Mouse (Mus musculus): Measurements from ENCODE around the gene Egfl7.

The Egfl7 gene

DNA sequence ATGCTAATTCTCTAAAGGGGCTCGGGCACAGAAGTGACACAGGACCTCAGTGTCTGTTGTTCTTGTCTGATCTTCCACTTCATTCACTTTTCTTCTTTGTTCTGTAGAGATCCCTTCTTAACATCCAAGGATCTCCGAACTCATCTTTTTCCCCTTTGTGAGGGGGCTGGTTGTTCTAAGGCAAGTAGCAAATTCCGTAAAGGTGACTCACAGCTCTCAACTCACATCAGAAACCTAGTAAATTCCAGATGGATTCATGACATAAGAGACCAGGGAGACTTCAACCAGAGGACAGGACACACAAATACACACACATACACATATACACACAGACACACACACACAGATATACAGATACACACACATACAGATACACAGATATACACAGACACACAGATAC is 30.7 kb downstream of the Egfl7 start:
- no peak for DNase-seq (ENCODE audit: low read depth in 1 of 2, low spot score in 2 of 2)

DNA sequence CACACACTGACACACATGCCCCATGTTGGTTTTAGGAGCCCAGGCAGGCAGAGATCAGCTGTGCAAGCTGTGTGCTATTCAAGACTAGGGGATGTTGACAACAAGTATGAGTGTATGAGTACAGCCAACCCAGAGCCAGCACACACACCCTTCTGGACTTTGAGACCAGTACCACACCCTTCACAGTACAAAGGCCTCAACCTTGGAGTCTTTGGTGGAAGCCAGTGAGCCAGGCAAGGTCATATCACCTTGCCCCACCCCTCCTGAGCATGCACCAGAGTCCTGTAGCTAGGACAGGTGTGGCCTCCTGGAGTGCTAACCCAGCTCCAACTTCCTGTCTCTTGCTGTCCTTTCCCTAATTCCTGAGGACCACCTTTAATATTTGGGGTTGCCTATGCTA is 31.2 kb downstream of the Egfl7 start:
- DNase-seq (ENCODE audit: low read depth in 1 of 2, low spot score in 2 of 2) = no peak

DNA sequence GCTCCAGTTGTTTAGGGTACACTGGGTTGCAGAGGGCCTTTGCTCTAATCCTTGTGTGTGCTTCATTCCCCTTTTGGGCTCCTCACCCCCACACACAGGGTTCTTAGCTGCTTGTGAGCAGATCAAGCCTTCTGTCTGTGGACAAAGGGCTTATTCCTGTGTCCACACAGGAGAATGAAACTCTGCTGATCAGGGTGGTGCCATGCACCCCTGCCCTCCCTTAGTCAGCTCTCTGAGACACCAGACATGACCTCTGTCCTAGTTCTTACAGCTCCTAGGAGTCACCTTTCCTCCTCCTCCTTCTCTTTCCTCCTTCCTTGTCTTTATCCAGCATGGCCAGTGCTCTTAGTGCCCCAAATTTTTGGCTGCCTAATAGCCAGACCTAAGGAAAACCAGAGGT is 32.1 kb downstream of the Egfl7 start:
- DNase-seq (ENCODE audit: low read depth in 1 of 2, low spot score in 2 of 2) = no peak

DNA sequence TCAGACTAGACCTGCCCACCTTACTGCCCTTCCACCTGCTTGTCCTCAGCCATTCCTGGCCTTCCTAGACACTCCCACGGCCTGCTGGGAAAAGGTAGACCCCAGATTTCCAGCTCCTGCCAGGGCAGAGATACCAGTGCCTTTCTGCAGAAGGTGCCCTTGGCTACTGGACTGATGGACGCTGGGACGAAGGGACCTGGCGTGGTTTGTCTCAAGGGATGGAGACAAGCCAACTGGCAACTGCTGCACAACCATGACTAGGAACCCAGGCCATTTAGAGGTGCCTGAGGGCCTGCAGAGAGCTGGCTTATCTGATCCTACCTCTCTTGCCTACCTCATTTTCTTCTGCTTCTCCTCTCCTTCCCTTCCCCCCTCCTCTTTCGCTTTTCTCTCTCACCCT is 35.1 kb downstream of the Egfl7 start:
- DNase-seq (ENCODE audit: low read depth in 1 of 2, low spot score in 2 of 2) = no peak

DNA sequence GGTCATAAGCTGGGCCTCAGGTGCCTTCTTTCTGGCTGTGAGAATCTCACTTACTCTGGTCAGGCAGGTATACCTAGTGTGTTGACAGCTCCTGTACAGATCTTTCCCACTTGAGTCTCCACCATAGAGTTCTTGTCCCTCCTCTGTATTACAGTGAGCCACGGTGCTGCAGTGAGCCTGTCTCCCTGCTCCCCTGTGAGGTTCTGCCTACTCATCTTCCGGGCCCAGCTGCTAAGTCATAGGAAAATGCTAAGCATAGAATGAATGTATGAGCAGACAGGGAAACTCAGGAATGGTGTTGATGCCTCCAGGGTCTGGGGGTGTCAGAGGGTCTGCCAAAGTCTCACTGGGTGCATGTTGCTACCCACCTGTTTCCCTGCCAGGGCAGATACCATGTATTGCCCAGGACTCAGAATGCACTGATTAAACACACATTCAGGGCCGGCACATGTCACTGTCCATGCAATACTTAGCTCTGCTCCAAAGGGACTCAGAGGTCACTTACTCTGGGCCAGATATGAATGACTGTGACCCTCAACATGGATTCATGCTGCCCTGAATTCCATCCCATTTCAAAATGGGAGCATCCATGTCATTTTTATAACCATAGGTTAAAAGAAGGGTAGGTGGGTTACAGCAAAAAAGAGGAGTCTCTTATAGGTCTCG is 35.8 kb downstream of the Egfl7 start:
- no peak for DNase-seq (ENCODE audit: low read depth in 1 of 2, low spot score in 2 of 2)

DNA sequence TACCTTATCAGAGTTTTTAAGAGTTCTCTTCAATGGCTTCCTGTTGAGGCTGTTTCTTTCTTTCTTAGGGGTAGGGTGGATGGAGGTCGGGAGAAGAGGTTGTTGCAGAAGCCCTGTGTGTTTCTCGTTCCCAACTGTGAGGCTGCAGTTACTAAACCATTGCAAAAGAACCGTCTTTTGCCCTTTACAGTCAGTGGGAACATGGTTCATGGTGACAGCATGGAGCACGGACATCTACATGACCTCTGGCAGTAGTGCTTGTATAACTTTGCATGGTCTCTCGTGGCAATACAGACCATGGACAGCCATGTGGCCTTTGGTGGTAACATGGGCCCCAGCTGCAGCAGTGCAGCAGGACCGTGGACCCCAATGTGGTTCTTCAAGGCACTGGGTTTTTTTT is 37.5 kb downstream of the Egfl7 start:
- no peak for DNase-seq (ENCODE audit: low read depth in 1 of 2, low spot score in 2 of 2)

DNA sequence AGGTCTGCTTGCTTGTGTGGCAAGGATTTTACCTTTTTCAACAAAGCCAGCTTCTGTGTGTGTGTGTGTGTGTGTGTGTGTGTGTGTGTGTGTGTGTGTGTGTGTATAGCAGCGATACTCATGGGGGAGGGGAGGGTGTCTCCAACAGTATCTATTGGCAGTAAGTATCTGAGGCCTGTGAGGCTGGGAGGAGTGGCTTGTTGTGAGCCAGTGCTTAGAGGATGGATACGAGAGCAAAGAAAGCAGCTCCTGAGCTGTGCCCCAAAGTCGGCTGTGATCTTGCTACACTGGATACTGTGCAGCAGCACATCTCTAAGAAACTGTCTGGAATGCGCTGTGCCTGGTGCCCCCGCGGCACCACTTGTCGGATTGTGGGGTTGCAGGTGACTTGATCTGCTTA is 38.1 kb downstream of the Egfl7 start:
- no peak for DNase-seq (ENCODE audit: low read depth in 1 of 2, low spot score in 2 of 2)

DNA sequence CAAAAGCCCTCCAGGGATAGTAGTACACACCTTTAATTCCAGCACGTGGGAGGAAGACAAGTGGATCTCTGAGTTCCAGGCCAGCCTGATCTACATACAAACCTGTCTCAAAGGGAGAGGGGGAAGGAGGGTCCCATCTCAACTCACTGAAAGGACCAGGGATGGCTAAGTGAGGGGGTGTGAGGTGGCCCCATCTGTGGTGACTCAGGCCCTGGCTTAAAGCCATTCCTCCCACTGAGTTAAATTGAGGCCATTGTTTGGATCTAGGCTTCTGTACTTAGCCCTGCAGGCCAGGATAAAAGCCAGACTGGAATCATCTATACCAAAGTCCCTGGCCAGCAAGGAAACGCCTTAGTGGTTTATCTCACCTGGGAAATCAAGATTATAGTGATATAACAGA is 41.4 kb downstream of the Egfl7 start:
- DNase-seq (ENCODE audit: low read depth in 1 of 2, low spot score in 2 of 2) = no peak

DNA sequence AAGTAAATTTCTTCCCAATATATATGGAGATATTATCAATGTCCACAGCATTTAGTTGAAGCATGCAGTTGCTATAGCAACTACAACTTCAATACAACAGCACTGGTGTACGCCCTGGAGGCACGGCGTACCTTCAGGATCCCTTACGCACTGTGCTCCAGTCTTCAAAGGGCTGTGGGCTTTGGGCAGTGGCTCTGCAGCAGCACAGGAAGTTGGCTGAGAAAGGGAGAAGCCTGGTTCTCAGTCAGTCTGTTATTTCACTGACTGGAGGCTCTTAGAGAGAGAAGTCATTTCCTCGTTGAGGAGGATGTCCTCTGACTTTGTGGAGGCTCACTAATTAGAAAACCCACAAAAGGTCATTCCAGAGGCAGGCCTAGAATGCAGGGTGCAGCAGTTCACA is 43.2 kb downstream of the Egfl7 start:
- DNase-seq (ENCODE audit: low read depth in 1 of 2, low spot score in 2 of 2) = no peak

DNA sequence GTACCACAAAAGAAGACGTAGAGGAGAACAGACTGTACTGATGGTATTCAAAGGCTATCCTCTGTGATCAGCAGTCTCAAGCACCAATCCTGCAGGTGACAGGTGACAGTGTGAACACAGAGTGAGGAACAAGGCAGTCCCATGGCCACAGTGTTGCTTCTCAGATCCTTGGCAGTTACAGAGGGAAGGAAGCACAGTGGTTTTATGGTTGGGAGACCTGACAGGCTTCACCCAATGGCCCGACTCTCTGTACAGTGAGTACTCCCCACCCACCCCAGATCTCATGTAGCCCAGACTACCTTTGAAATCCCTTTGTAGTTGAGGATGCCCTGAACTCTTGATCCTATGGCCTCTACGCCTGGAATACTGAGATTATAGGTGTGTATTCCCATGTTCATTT is 45.6 kb downstream of the Egfl7 start:
- DNase-seq (ENCODE audit: low read depth in 1 of 2, low spot score in 2 of 2) = no peak

DNA sequence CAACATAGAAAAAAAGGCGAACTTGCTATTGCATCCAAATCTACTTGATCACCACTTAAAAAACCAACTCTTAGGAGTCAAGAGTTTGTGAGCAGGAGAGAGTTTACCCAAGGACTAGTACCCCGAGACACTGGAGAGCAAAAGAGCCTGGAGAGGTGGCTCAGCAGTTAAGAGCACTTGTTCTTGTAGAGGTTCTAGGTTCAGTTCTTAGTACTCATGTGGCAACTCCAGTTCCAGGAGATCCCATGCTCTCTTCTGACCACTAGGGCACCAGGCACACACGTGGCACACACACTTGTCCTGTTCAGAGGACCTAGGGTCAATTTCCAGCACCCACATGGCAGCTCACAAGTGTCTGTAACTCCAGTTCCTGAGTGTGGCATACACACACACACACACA is 46.3 kb downstream of the Egfl7 start:
- no peak for DNase-seq (ENCODE audit: low read depth in 1 of 2, low spot score in 2 of 2)

DNA sequence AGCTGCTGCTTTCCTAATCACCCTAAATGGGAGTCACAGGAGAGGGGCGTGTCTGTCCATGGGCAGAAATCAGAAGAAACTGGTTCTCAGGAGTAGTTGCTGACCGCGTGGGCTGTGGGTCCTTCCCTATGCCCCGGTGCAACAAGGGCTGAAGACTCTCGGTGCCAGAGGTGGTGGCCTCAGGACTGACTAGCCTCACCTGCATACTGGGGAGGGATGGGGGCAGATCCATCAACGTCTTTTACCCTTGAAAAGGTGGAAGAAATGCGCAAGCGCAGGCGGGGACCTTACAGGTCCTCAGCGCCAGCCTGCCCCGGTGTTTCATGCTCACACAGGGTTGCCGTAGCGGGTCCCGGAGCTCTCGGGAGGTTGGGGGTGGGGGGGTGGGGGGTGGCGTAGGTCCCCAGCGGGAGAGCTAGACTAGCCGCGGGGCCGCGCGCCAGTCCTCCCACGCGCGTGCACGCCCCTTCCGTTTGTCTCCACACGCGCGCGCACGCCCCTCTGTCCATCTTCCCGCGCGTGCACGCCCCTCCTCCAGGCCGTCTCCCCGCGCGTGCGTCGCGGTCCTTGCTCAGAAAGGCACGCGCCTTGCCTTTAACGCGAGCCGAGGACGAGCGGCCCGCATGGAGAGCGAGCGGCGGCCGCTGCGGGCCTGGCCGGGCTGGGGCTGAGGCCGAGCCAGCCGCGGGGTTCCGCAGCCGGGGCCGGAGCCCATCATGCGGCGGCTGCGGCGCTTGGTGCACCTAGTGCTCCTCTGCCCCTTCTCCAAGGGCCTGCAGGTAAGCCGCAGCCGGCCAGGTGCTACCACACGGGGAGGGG is 48.3 kb downstream of the Egfl7 start, which contains the start of gene Fam69b:
TSS of gene Fam69b (plus strand) at position 537 of the 819 bp plus-strand sequence.
- no peak for DNase-seq (ENCODE audit: low read depth in 1 of 2, low spot score in 2 of 2)

DNA sequence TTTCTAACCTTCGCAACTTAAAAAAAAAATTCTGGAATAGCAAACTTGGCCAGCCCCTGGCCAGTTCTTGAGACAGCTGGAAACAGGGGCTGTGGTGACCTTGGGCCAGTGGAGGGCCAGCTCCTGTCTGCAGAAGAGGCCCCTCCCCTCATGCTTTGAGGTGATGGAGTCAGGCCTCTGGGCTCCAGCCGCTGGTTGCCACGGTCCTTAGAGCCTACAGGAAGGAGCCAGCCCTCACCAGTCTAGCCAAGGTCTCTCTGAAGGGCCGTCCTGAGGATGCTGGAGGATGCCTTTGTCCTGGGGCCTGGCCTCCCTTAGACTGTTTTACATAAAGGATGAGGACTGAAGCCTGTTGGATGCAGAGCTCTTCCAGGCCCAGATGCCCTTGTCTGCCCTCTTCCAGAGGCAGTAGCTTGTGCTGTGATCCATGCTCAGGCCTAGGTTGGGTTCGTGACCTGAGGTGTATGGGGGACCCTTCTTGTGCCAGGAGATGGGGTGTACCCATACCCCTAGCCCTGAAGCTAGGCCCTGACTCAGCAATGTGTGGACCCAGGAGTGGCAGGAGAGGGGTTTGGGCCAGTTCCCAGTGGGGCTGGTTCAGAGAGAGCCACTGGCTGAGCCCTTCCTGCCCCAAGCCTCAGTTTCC is 49.1 kb downstream of the Egfl7 start:
- no peak for DNase-seq (ENCODE audit: low read depth in 1 of 2, low spot score in 2 of 2)

DNA sequence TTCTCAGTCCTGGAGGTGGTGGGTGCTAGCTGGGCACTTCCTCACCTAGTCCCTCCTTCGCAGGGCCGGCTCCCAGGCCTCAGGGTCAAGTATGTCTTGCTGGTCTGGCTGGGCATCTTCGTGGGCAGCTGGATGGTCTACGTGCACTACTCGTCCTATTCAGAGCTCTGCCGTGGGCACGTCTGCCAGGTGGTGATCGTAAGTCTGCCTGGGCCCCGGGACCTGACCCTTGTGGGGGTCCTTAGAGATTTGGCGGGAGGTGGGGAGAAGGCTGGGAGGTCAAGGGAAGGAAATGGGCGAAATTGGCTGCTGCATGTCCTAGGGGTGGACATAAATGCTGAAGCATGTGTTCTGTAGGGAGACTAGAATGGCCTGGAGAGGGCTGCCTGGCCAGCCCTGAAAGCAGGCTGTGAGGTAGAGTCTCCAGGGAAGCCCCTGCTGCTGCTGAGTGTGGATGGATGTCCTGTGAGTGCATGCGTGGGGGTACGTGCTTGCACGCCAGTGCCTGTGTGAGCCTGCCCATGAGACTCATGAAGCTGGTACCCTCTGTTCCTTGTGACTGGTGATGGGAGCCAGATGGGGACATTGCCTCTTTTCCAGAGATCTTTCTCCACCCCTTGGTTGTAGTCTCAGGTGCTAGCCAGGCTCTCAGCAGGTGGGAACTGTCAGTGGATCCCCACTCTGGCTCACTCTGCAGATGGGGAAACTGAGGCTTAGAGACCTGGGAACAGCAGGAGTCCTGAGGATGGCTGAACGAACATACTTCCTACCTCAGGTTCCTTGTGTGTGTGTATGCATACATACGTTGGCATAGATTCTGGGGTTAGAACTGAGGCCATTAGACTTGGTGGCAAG is 53.0 kb downstream of the Egfl7 start:
- DNase-seq (ENCODE audit: low read depth in 1 of 2, low spot score in 2 of 2) = no peak

DNA sequence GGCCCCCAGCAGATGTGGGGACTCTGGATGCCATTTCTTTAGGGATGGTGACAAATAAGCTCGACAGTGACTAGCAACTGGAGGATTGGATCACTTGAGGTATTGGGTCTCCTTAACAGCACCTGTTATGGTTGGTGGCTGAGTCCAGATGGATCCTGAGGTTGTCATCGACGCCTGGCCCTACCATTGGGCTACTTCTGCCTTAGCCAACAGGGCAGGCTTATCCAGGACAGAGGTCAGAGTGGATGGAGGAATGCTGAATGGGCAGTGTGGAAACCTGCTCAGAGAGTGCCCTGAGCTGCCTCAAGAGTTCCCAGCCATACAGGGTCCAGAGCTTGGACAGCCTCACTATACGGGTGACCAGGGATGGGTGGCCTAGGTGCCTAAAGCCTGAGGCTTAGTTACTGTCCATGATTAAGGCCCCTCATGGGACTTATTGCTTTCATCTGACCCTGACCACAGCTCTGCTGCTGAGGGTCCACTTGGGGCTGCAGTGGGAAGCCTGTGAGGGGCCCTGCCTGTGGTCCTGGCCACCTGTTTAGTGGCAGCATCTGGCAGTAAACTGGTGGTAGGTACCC is 54.2 kb downstream of the Egfl7 start:
- no peak for DNase-seq (ENCODE audit: low read depth in 1 of 2, low spot score in 2 of 2)

DNA sequence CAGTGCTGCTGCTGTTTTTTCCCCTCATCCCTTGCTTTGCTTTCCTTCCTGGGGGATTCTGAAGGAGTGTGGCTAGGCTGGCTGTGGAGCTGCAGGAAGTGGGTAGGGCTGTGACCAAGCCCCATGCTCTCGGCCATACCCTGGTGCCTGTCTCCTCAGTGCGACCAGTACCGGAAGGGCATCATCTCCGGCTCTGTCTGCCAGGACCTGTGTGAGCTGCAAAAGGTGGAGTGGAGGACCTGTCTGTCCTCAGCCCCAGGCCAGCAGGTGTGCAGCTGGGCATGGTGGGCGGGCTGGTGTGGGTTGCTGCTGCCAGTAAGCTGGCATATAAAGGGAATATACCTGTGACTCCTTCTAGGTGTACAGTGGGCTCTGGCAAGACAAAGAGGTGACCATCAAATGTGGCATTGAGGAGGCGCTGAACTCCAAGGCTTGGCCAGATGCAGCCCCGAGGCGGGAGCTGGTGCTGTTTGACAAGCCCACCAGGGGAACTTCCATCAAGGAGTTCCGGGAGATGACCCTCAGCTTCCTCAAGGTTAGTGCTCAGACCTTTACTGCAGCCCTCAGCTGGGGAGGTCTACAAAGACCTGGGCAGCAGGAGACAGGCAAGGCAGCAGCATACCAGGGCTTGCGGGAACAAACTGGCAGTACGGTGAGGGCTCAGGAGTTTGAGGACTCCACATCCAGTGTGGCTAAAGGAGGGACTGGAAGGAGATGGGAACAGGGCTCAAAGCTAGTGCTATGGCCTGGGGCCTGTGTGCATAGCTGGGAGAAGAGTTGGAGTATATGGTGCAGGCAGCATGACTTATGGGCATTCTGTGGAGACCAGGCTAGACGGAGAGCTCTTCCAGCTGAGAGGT is 55.0 kb downstream of the Egfl7 start:
- no peak for DNase-seq (ENCODE audit: low read depth in 1 of 2, low spot score in 2 of 2)

DNA sequence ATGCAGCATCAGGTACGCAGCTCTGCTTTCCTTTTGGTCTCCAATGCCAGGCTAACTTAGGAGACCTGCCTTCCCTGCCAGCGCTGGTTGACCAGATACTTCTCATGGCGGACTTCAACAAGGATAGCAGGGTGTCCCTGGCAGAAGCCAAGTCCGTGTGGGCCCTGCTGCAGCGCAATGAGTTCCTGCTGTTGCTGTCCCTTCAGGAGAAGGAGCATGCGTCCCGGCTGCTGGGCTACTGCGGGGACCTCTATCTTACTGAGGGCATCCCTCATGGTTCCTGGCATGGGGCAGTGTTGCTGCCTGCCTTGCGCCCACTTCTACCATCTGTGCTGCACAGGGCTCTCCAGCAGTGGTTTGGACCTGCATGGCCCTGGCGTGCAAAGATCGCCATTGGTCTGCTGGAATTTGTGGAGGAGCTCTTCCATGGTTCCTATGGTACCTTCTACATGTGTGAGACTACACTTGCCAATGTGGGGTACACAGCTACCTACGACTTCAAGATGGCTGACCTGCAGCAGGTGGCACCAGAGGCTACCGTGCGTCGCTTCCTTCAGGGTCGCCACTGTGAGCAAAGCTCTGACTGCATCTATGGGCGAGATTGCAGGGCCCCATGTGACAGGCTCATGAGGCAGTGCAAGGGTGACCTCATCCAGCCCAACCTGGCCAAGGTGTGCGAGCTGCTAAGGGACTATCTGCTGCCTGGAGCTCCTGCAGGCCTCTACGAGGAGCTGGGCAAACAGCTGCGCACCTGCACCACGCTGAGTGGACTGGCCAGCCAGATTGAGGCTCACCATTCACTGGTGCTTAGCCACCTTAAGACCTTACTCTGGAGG is 55.9 kb downstream of the Egfl7 start:
- no peak for DNase-seq (ENCODE audit: low read depth in 1 of 2, low spot score in 2 of 2)

DNA sequence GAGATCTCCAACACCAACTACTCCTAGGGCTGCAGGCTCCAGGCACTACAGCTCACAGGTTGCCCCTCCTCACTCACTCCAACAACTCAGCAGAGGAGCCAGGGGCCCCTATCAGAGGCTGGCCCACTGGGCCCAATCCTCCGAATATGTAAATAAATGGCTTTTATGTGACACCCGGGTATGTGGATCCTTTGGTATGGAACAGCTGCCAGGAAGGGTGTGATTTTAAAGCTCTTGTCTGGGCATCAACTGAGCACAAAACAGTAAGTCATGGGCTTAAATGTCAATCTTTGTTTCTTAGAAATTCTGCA is 56.5 kb downstream of the Egfl7 start:
- no peak for DNase-seq (ENCODE audit: low read depth in 1 of 2, low spot score in 2 of 2)

DNA sequence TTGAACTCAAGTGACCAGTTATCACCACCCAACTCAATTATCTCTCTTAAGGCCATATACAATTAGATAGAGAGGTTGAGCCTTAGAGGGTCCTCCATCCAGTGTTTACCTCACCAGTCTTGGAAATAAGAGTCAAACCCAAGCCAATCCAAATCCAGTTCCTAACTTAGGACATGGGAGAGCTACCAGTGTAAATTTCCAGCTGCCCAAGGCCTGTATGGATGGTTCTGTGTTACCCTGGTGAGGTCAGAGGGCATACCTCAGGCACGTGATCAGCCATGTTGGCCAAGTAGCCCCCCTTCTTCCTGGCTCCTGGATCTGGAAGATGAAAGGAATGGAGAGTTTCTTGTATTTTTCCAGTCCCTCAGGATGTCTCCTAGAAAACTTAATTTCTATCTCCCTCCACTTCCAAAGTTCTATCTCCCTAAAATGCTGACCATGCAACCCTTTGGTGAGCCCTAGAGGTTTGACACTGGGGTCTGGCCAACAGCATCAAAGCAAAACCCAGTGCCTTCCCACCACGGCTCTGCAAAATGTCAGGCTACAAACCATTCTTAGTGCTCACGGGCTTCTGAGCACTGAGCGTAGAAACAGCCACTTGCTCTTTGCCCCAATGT is 57.6 kb downstream of the Egfl7 start:
- no peak for DNase-seq (ENCODE audit: low read depth in 1 of 2, low spot score in 2 of 2)
